Mouse (Mus musculus) intestine, embryonic 15.5 days (tissue): Measurements from ENCODE around the gene Arhgef28. TPM values are rescaled to one million over a fixed set of nuclear protein-coding genes. Genes with fewer than 3 reads are reported as not detected.

Experiments used
- ATAC-seq: fragments of 200-750 bp; cut with Nextera tagmentation; 2 replicates; pipeline ENCODE4 v1.8.0; 2017; ENCODE audit warnings: moderate TSS enrichment, moderate library complexity
- H3K27ac ChIP-seq: fragments of 300-500 bp; sonication (generic); 2 replicates; pipeline ENCODE4 v1.5.1; 2015; ENCODE audit warnings: mild to moderate bottlenecking, inconsistent platforms
- H3K27me3 ChIP-seq: fragments of 300-500 bp; sonication (generic); replicated peaks from 2 replicates; pipeline ENCODE4 v1.6.1; 2015; ENCODE audit warnings: inconsistent platforms
- H3K36me3 ChIP-seq: fragments of 300-500 bp; sonication (generic); 2 replicates; pipeline ENCODE4 v1.6.1; 2015; ENCODE audit warnings: inconsistent platforms
- H3K4me1 ChIP-seq: fragments of 300-500 bp; sonication (generic); replicated peaks from 2 replicates; pipeline ENCODE4 v1.6.1; 2015; ENCODE audit warnings: inconsistent platforms
- H3K4me2 ChIP-seq: fragments of 300-500 bp; sonication (generic); replicated peaks from 2 replicates; pipeline ENCODE4 v1.6.1; 2015; ENCODE audit warnings: mild to moderate bottlenecking, inconsistent platforms
- H3K4me3 ChIP-seq: fragments of 300-500 bp; sonication (generic); replicated peaks from 2 replicates; pipeline ENCODE4 v1.5.1; 2015; ENCODE audit warnings: inconsistent platforms
- H3K9ac ChIP-seq: fragments of 300-500 bp; sonication (generic); 2 replicates; pipeline ENCODE4 v1.6.1; 2015; ENCODE audit warnings: inconsistent platforms
- H3K9me3 ChIP-seq: fragments of 300-500 bp; sonication (generic); 2 replicates; pipeline ENCODE4 v1.6.1; 2016; ENCODE audit warnings: inconsistent platforms
- WGBS: fragments of 180-500 bp; shearing (Covaris S2); methylation state at CpG from one replicate; pipeline ENCODE4 v1.1.7; 2015; 5-methylcytosine and 5-hydroxymethylcytosine counted together
- polyA plus RNA-seq: library from polyadenylated mRNA; unstranded; fragments of >200 nt; fragmentation: Nextera tagmentation; extraction: Ambion mirVana; gene quantifications from 2 replicates; pipeline ENCODE4 v1.2.1, GENCODE M21; 2015

Arhgef28 gene
- polyA plus RNA-seq, 1 experiment from 2014 or later: 15.6 TPM

GRCm38 (mm10) chr13:97898590-97898989, 307.6 kb downstream of the Arhgef28 start:
- H3K27ac ChIP-seq: no peak overlapping the region
- H3K9ac ChIP-seq: no peak overlapping the region
- WGBS: 43% methylated on average over 2 of the region's 2 CpGs
- no peaks in the 10 kb centered on the region for H3K4me1 ChIP-seq
- H3K9me3 ChIP-seq: no peaks in the 10 kb centered on the region
- no peak overlapping the region for H3K4me3 ChIP-seq
- no peak overlapping the region for H3K4me2 ChIP-seq
- 0 out of 2 replicates have a peak, but pooled peaks have one; percentile 47 for ATAC-seq
- no peaks in the 10 kb centered on the region for H3K36me3 ChIP-seq
- H3K27me3 ChIP-seq: no peaks in the 10 kb centered on the region

- Histone ChIP-seq H3K27ac (no peak overlapping the region), H3K4me2 (no peak overlapping the region; the same call in 1 of the 2 replicates), H3K9me3 (no peaks in the 10 kb centered on the region), H3K9ac (no peak overlapping the region), H3K36me3 (no peaks in the 10 kb centered on the region), H3K27me3 (no peaks in the 10 kb centered on the region), H3K4me3 (no peak overlapping the region), H3K4me1 (no peaks in the 10 kb centered on the region)
- WGBS: 22% methylated on average over 10 of the region's 10 CpGs
- no peak for ATAC-seq
These were observed 313.0 kb downstream of the Arhgef28 start for GRCm38 (mm10) chr13:97893031-97893825.

- no peak overlapping the region for H3K4me2 ChIP-seq
- no peaks in the 10 kb centered on the region for H3K9me3 ChIP-seq
- H3K4me3 ChIP-seq: no peak overlapping the region
- no peaks in the 10 kb centered on the region for H3K36me3 ChIP-seq
- H3K27me3 ChIP-seq: no peaks in the 10 kb centered on the region
- WGBS: 48% methylated on average over 15 of the region's 15 CpGs
- no peak overlapping the region for H3K9ac ChIP-seq
- no peaks in the 10 kb centered on the region for H3K4me1 ChIP-seq
- peak; percentile 45; the same call in 1 of the 2 replicates for ATAC-seq
- H3K27ac ChIP-seq: no peak overlapping the region
These were observed 314.0 kb downstream of the Arhgef28 start for GRCm38 (mm10) chr13:97892089-97892884.

GRCm38 (mm10) chr13:97888046-97888445, 318.2 kb downstream of the Arhgef28 start:
- H3K4me3 ChIP-seq: no peak overlapping the region
- no peaks in the 10 kb centered on the region for H3K9me3 ChIP-seq
- H3K36me3 ChIP-seq: no peaks in the 10 kb centered on the region
- no peak for ATAC-seq
- H3K4me2 ChIP-seq: no peak overlapping the region
- no peaks in the 10 kb centered on the region for H3K27me3 ChIP-seq
- 53% methylated on average over 6 of the region's 6 CpGs for WGBS
- no peaks in the 10 kb centered on the region for H3K4me1 ChIP-seq
- H3K27ac ChIP-seq: no peak overlapping the region
- no peak overlapping the region for H3K9ac ChIP-seq

DNA sequence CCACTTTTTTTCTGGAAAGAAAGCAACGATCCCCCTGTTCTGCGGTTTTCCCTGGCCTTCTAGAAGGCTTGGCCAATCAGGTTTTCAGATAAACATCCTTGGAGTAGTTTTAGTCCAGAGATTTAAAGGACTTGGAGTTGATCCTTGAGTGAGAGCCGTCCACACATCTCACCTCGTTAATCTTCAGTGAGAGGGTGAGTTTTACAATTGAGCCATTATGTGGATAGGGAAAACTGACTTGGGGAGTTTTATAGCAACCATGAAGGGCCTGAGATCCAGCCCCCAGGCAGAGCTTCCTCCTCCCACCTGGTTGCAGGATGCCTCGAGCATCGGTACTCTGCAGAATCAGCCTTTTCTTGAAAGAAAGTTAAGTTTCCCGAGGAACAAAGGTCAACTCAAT, 318.7 kb downstream of the Arhgef28 start:
- Histone ChIP-seq H3K9ac (no peak overlapping the region), H3K4me2 (no peak overlapping the region)
- ATAC-seq: no peak

DNA sequence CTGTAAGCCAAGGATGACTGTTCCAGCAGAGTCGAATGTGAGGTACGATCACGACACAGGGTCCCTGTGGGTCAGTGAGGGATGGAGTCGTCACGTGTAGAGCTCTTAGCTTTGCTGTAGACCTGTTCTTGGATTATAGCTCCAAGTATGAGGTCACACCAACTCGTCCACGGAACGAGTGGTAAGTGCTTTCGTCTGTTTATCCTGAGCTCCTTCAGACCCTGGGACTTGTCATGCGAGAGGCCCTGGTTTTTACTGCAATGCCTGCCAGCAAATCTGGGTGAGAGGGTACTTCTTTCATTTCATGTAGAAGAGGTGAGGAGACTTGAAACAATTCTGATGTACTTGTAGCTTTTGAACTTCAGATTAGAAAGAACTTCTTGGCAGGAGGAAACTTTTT, 322.6 kb downstream of the Arhgef28 start:
- no peak overlapping the region for H3K4me3 ChIP-seq
- no peak overlapping the region for H3K4me2 ChIP-seq
- no peaks in the 10 kb centered on the region for H3K27me3 ChIP-seq
- no peaks in the 10 kb centered on the region for H3K4me1 ChIP-seq
- H3K36me3 ChIP-seq: no peaks in the 10 kb centered on the region
- 56% methylated on average over 10 of the region's 10 CpGs for WGBS
- no peaks in the 10 kb centered on the region for H3K9me3 ChIP-seq
- no peak overlapping the region for H3K27ac ChIP-seq
- no peak for ATAC-seq
- no peak overlapping the region for H3K9ac ChIP-seq

More for the DNA sequence above, 318.7 kb downstream of the Arhgef28 start:
- no peak overlapping the region for H3K27ac ChIP-seq
- H3K9me3 ChIP-seq: no peaks in the 10 kb centered on the region
- H3K36me3 ChIP-seq: no peaks in the 10 kb centered on the region
- WGBS: 39% methylated on average over 7 of the region's 7 CpGs
- H3K4me3 ChIP-seq: no peak overlapping the region
- H3K4me1 ChIP-seq: no peaks in the 10 kb centered on the region
- no peaks in the 10 kb centered on the region for H3K27me3 ChIP-seq

DNA sequence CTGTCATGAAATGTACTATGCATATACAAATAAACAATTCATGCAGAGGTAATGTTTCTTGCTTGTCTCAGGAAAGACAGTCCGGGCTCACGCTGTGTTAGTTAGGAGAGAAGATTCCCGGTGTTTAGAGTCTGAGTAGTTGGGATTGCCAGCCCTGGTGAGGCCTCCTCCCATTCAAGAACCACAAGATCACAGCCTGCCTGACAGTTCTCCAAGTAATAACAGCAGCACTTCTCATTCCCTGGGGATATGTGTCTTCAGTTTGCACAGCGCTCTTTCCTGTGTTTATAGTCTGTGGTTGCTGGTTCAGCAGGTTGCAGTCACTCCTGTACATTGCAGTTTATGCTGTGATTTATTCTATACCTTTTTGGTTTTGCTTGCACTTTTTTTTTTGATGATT, 329.8 kb downstream of the Arhgef28 start:
- Histone ChIP-seq H3K9me3 (no peaks in the 10 kb centered on the region), H3K27ac (no peak overlapping the region), H3K36me3 (no peaks in the 10 kb centered on the region), H3K4me2 (no peak overlapping the region), H3K9ac (no peak overlapping the region), H3K4me3 (no peak overlapping the region), H3K4me1 (0 out of 2 replicates have a peak, but pooled peaks cover 4% of the 10 kb centered on the region), H3K27me3 (no peaks in the 10 kb centered on the region)
- no peak for ATAC-seq
- WGBS: 33% methylated on average over 4 of the region's 4 CpGs

- no peak overlapping the region for H3K27ac ChIP-seq
- H3K9ac ChIP-seq: no peak overlapping the region
- H3K36me3 ChIP-seq: no peaks in the 10 kb centered on the region
- no peaks in the 10 kb centered on the region for H3K9me3 ChIP-seq
- ATAC-seq: no peak
- WGBS: 53% methylated on average over 6 of the region's 6 CpGs
- no peak overlapping the region for H3K4me2 ChIP-seq
- H3K4me1 ChIP-seq: 0 out of 2 replicates have a peak, but pooled peaks cover 4% of the 10 kb centered on the region
- H3K4me3 ChIP-seq: no peak overlapping the region
- H3K27me3 ChIP-seq: no peaks in the 10 kb centered on the region
These were observed 330.2 kb downstream of the Arhgef28 start for GRCm38 (mm10) chr13:97876031-97876430.

DNA sequence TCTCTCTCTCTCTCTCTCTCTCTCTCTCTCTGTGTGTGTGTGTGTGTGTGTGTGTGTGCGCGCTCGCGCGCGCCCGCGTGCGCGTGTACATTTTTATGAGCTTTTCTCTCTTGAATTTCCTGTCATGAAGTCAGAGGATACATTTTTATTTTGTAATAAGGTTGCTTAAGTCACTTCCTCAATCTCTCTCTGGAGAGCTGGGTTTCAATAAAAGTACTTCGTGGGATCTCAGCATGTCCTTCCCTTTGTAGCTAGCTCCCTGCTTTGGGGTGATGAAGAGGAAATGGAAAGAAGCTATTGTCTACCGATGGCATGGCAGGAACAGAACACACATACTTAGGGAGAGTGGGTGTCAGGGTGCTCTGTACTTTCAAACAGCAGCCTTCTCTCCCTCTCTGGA, 336.8 kb downstream of the Arhgef28 start:
- 0 out of 2 replicates have a peak, but pooled peaks cover 9% of the 10 kb centered on the region for H3K4me1 ChIP-seq
- H3K9ac ChIP-seq: no peak overlapping the region
- H3K27ac ChIP-seq: no peak overlapping the region
- no peak overlapping the region for H3K4me2 ChIP-seq
- H3K27me3 ChIP-seq: no peaks in the 10 kb centered on the region
- no peak overlapping the region for H3K4me3 ChIP-seq
- no peaks in the 10 kb centered on the region for H3K36me3 ChIP-seq
- ATAC-seq: no peak
- H3K9me3 ChIP-seq: no peaks in the 10 kb centered on the region
- WGBS: 51% methylated on average over 12 of the region's 12 CpGs

GRCm38 (mm10) chr13:97867322-97867962, 338.8 kb downstream of the Arhgef28 start:
- Histone ChIP-seq H3K4me2 (no peak overlapping the region), H3K9ac (no peak overlapping the region), H3K4me1 (0 out of 2 replicates have a peak, but pooled peaks cover 9% of the 10 kb centered on the region), H3K36me3 (no peaks in the 10 kb centered on the region), H3K27ac (no peak overlapping the region), H3K9me3 (no peaks in the 10 kb centered on the region), H3K4me3 (no peak overlapping the region), H3K27me3 (no peaks in the 10 kb centered on the region)
- WGBS: 49% methylated on average over 13 of the region's 13 CpGs
- no peak for ATAC-seq

DNA sequence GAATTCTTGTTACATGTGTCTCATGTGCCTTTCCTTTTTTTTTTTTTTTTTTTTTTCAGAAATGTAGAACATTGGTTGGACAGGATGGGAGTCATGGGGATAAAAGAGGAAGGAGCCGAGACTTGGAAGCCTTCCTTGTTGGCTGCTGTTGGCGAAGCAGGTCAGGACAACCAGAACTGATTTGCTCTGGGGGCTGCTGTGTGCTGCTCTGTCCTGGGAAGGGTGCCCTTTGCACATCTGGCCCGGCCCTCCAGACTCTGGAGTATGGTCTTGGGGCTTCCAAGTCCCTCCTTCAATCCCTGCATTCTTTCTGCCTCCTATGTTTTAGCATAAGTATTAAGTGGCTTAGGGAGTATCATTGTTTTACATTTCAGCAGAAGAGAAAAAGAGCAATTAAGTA, 347.2 kb downstream of the Arhgef28 start:
- Histone ChIP-seq H3K9ac (no peak overlapping the region), H3K36me3 (no peaks in the 10 kb centered on the region), H3K4me1 (no peaks in the 10 kb centered on the region), H3K4me2 (no peak overlapping the region), H3K4me3 (no peak overlapping the region), H3K27ac (no peak overlapping the region), H3K27me3 (no peaks in the 10 kb centered on the region), H3K9me3 (no peaks in the 10 kb centered on the region)
- no peak for ATAC-seq
- WGBS: 97% methylated on average over 3 of the region's 3 CpGs

- Histone ChIP-seq H3K9ac (no peak overlapping the region), H3K4me1 (no peaks in the 10 kb centered on the region), H3K4me2 (no peak overlapping the region), H3K27me3 (no peaks in the 10 kb centered on the region), H3K9me3 (no peaks in the 10 kb centered on the region), H3K4me3 (no peak overlapping the region), H3K27ac (no peak overlapping the region), H3K36me3 (no peaks in the 10 kb centered on the region)
- WGBS: 68% methylated on average over 6 of the region's 6 CpGs
- 0 out of 2 replicates have a peak, but pooled peaks have one; percentile 39 for ATAC-seq
These were observed 348.4 kb downstream of the Arhgef28 start for GRCm38 (mm10) chr13:97857860-97858259.
